Mouse (Mus musculus) kidney, postnatal 0 days (tissue): Measurements from ENCODE around the gene Il10. TPM values are rescaled to one million over a fixed set of nuclear protein-coding genes. Genes with fewer than 3 reads are reported as not detected.

ENCODE experiments used
- ATAC-seq: fragments of 200-750 bp; cut with Nextera tagmentation; replicated peaks from 2 replicates; pipeline ENCODE4 v1.8.0; 2017; ENCODE audit warnings: low read depth, moderate number of reproducible peaks, moderate TSS enrichment, moderate library complexity; ENCODE audit not compliant: low FRiP score
- DNase-seq: peaks from one replicate; pipeline ENCODE4 v3.0.0-alpha.2; 2016; ENCODE audit warnings: low spot score
- H3K27ac ChIP-seq: fragments of 300-500 bp; sonication (generic); 2 replicates; pipeline ENCODE4 v1.5.1; 2014; ENCODE audit warnings: mild to moderate bottlenecking
- H3K27me3 ChIP-seq: fragments of 300-500 bp; sonication (generic); 2 replicates; pipeline ENCODE4 v1.6.1; 2014; ENCODE audit warnings: low read length, mixed read lengths; ENCODE audit not compliant: insufficient read depth
- H3K36me3 ChIP-seq: fragments of 300-500 bp; sonication (generic); 2 replicates; pipeline ENCODE4 v1.6.1; 2014; ENCODE audit warnings: low read length, mixed read lengths; ENCODE audit not compliant: insufficient read depth
- H3K4me1 ChIP-seq: fragments of 300-500 bp; sonication (generic); replicated peaks from 2 replicates; pipeline ENCODE4 v1.6.1; 2014; ENCODE audit warnings: antibody characterized with exemption, low read length, mixed read lengths; ENCODE audit not compliant: insufficient read depth
- H3K4me2 ChIP-seq: fragments of 300-500 bp; sonication (generic); 2 replicates; pipeline ENCODE4 v1.6.1; 2014; ENCODE audit warnings: mild to moderate bottlenecking, low read length, moderate library complexity, mixed read lengths
- H3K4me3 ChIP-seq: fragments of 300-500 bp; sonication (generic); replicated peaks from 2 replicates; pipeline ENCODE4 v1.5.1; 2014; ENCODE audit warnings: low read depth, low read length
- H3K9ac ChIP-seq: fragments of 300-500 bp; sonication (generic); 2 replicates; pipeline ENCODE4 v1.6.1; 2014; ENCODE audit warnings: low read depth, low read length
- H3K9me3 ChIP-seq: fragments of 300-500 bp; sonication (generic); replicated peaks from 2 replicates; pipeline ENCODE4 v1.6.1; 2016; ENCODE audit warnings: low read length, inconsistent platforms, mixed read lengths
- CTCF ChIP-seq: IDR thresholded peaks from 2 replicates; pipeline ENCODE4 v1.5.1; 2016; ENCODE audit warnings: antibody characterized with exemption, low read depth, mild to moderate bottlenecking, moderate library complexity
- WGBS: fragments of 180-500 bp; shearing (Covaris S2); extraction: QIAGEN DNeasy Blood & Tissue Kit; methylation state at CpG from one replicate; pipeline ENCODE4 v1.1.7; 2014; 5-methylcytosine and 5-hydroxymethylcytosine counted together
- polyA plus RNA-seq: library from polyadenylated mRNA; unstranded; fragments of >200 nt; fragmentation: Nextera tagmentation; extraction: Ambion mirVana; gene quantifications from 2 replicates; pipeline ENCODE4 v1.2.1, GENCODE M21; 2015

Gene Il10
- polyA plus RNA-seq, 1 experiment from 2014 or later = 0.14 TPM

GRCm38 (mm10) chr1:131046607-131047006 lies 27.0 kb downstream of the Il10 start:
- no peaks in the 10 kb centered on the region for H3K4me1 ChIP-seq
- H3K36me3 ChIP-seq = no peaks in the 10 kb centered on the region
- TF ChIP-seq CTCF = no peak
- H3K27ac ChIP-seq = no peak overlapping the region
- no peak overlapping the region for H3K4me2 ChIP-seq
- no peak overlapping the region for H3K9ac ChIP-seq
- H3K27me3 ChIP-seq = no peaks in the 10 kb centered on the region
- DNase-seq = no peak
- H3K4me3 ChIP-seq = no peak overlapping the region
- no peaks in the 10 kb centered on the region for H3K9me3 ChIP-seq
- ATAC-seq = no peak
- 85% methylated on average over 10 of the region's 10 CpGs for WGBS

DNA sequence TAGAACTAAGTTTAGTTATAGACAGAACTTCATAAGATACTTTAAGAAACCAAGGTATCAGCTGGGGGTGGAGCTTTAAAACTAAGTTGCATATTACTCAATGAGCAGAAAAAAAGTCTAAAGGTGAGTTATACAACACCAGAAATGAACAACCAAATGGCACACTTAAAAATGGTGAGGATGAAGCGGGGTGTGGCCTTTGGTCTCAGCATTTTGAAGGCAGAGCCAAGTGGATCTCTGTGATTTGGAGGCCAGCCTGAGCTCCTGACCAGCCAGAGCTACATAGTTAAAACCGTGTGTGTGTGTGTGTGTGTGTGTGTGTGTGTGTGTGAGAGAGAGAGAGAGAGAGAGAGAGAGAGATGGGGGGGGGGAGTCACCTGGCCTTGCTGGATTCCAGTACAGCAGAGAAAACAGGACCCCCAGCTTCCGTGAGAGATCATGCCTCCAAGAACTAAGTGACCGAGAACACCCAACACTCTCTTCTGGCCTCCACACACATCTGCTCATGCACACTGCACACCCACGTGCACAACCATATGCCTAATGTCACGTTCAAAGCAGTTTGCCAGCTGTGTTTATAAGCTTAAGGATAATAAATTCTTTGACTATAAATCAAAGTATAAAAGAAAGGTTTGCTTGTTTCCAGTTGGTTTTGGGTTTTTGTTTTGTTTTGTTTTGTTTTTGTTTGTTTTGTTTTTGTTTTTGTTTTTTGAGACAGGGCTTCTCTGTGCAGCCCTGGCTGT lies 28.6 kb downstream of the Il10 start:
- H3K36me3 ChIP-seq = peaks cover 11% of the 10 kb centered on the region; the same call in 1 of the 2 replicates
- H3K4me3 ChIP-seq = no peak overlapping the region
- no peak overlapping the region for H3K4me2 ChIP-seq
- no peak overlapping the region for H3K27ac ChIP-seq
- no peak overlapping the region for H3K9ac ChIP-seq
- no peaks in the 10 kb centered on the region for H3K9me3 ChIP-seq
- ATAC-seq (no peak), DNase-seq (peak; percentile 66)
- WGBS = 48% methylated on average over 6 of the region's 6 CpGs
- H3K4me1 ChIP-seq = no peaks in the 10 kb centered on the region
- H3K27me3 ChIP-seq = no peaks in the 10 kb centered on the region
- no peak for TF ChIP-seq CTCF

DNA sequence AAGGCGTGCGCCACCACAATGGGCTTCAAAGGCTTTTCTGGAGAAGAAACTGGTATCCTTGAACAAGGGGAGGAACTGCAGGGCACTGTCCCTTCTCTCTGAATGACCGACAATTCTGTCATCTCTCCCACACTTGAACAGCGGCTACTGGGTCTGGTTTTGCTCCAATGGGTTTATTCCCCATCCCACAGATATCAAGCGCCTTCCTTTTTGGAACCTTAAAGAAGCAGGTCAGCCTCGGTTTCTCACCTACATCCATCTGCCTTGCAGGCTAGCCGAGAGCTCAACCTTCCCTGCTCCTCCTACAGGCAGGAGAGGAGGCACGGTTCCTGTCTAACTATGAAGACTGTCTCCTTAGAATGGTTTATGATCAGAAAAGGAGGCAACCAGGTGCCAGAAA lies 29.3 kb downstream of the Il10 start:
- H3K4me3 ChIP-seq = no peak overlapping the region
- H3K27ac ChIP-seq = no peak overlapping the region
- no peaks in the 10 kb centered on the region for H3K27me3 ChIP-seq
- no peaks in the 10 kb centered on the region for H3K9me3 ChIP-seq
- no peak for ATAC-seq
- H3K4me2 ChIP-seq = no peak overlapping the region
- H3K4me1 ChIP-seq = no peaks in the 10 kb centered on the region
- 48% methylated on average over 8 of the region's 8 CpGs for WGBS
- no peak for TF ChIP-seq CTCF
- DNase-seq = no peak
- no peak overlapping the region for H3K9ac ChIP-seq
- peaks cover 15% of the 10 kb centered on the region; the same call in 1 of the 2 replicates for H3K36me3 ChIP-seq

DNA sequence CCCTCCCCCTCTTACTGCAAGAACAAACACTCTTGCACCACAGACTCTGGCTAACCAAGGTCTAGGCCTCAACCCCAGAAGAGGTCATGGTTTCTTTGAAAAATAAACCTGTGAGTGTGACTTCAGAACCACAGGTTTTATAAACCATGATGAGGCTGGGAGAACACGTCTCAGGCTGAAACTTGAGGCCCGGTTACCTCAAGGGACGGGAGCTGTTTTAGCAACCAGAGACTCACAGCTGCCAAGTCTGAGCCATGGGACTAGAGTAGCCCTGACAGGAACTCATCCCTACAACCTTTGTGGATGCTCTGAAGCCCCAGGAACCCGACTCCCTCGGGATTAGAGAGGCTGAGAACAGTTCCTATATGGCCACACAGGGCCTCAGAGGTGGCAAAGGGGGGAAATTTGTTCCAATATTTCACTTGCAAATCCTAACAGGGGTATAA lies 29.7 kb downstream of the Il10 start:
- Histone ChIP-seq H3K4me1 (no peaks in the 10 kb centered on the region), H3K27ac (no peak overlapping the region), H3K9me3 (no peaks in the 10 kb centered on the region), H3K4me3 (no peak overlapping the region), H3K36me3 (peaks cover 19% of the 10 kb centered on the region; the same call in 1 of the 2 replicates), H3K4me2 (no peak overlapping the region), H3K9ac (no peak overlapping the region), H3K27me3 (no peaks in the 10 kb centered on the region)
- DNase-seq (peak; percentile 53), ATAC-seq (no peak; the same call in 1 of the 2 replicates)
- WGBS = 46% methylated on average over 5 of the region's 5 CpGs
- no peak for TF ChIP-seq CTCF

DNA sequence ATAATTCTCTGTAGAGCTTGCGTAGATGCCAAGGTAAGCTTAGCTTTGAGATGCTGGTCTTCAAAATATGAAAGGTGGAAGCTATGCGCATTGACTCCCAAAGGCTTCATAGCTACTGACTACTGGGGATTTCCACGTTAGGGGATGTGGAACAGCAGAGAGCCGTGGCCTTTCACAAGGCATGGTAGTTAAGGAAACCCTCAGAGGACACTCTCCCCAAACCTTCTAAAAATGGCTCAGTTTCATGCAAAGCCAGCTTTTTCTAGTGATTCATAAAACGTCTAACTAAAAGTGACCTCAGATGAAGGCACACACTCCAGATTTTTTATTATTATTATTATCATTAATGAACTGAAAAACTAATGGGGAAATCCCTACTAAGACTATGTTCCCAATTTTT lies 30.4 kb downstream of the Il10 start:
- 85% methylated on average over 5 of the region's 5 CpGs for WGBS
- no peak for TF ChIP-seq CTCF
- Histone ChIP-seq H3K4me2 (no peak overlapping the region), H3K27ac (no peak overlapping the region), H3K9me3 (no peaks in the 10 kb centered on the region), H3K4me3 (no peak overlapping the region), H3K4me1 (no peaks in the 10 kb centered on the region), H3K36me3 (peaks cover 25% of the 10 kb centered on the region; the same call in 1 of the 2 replicates), H3K27me3 (no peaks in the 10 kb centered on the region), H3K9ac (no peak overlapping the region)
- DNase-seq (no peak), ATAC-seq (no peak)

GRCm38 (mm10) chr1:131050617-131051016 lies 31.0 kb downstream of the Il10 start:
- peak; percentile 25; the same call in 1 of the 2 replicates for TF ChIP-seq CTCF
- no peak for ATAC-seq
- H3K4me3 ChIP-seq = no peak overlapping the region
- no peak overlapping the region for H3K4me2 ChIP-seq
- H3K27me3 ChIP-seq = no peaks in the 10 kb centered on the region
- H3K9ac ChIP-seq = no peak overlapping the region
- WGBS = 80% methylated on average over 5 of the region's 5 CpGs
- peaks cover 31% of the 10 kb centered on the region; the same call in 1 of the 2 replicates for H3K36me3 ChIP-seq
- no peak overlapping the region for H3K27ac ChIP-seq
- H3K9me3 ChIP-seq = no peaks in the 10 kb centered on the region
- DNase-seq = no peak
- no peaks in the 10 kb centered on the region for H3K4me1 ChIP-seq
